Mouse (Mus musculus) myocyte (in vitro differentiated cells): ENCODE results near the gene Pipox. TPM values are rescaled to one million over a fixed set of nuclear protein-coding genes. Genes with fewer than 3 reads are reported as not detected.
A peak's percentile ranks its signal among the peaks of the same experiment; 100 is the strongest.

ENCODE experiments used
- H3K27me3 ChIP-seq: one replicate; pipeline ENCODE4 v1.6.1; 2011; ENCODE audit not compliant: control insufficient read depth, insufficient read depth, insufficient read length
- H3K36me3 ChIP-seq: one replicate; pipeline ENCODE4 v1.6.1; 2011; ENCODE audit not compliant: control insufficient read depth, insufficient read depth
- H3K4me2 ChIP-seq: one replicate; pipeline ENCODE4 v1.6.1; 2011; ENCODE audit warnings: low read depth, control low read depth
- H3K4me3 ChIP-seq: one replicate; pipeline ENCODE4 v1.5.1; 2011; ENCODE audit warnings: mild to moderate bottlenecking, control low read depth, moderate library complexity
- H3K79me2 ChIP-seq: one replicate; pipeline ENCODE4 v1.6.1; 2011; ENCODE audit not compliant: control insufficient read depth, insufficient read depth
- H3ac ChIP-seq: one replicate; pipeline ENCODE4 v1.6.1; 2011; ENCODE audit not compliant: control insufficient read depth, insufficient read length
- CEBPB ChIP-seq: IDR thresholded peaks from 2 replicates; pipeline ENCODE4 v1.6.1; 2011; ENCODE audit warnings: mild to moderate bottlenecking, moderate library complexity; ENCODE audit not compliant: poor library complexity, insufficient read depth, severe bottlenecking
- E2F4 ChIP-seq: IDR thresholded peaks from one replicate; pipeline ENCODE4 v1.6.1; 2011; ENCODE audit warnings: mild to moderate bottlenecking, control low read depth, moderate library complexity; ENCODE audit not compliant: insufficient read depth
- MAX ChIP-seq: IDR thresholded peaks from one replicate; pipeline ENCODE4 v1.6.1; 2011; ENCODE audit warnings: low read depth, mild to moderate bottlenecking, control low read depth
- MYOD1 ChIP-seq, 3 experiments: IDR thresholded peaks; one replicate each; pipeline ENCODE4 v1.6.1; 2011; ENCODE audit warnings: control low read depth in 2 of 3, low read depth in 2 of 3, mild to moderate bottlenecking in 2 of 3, moderate library complexity in 1 of 3; ENCODE audit not compliant: insufficient read length in 2 of 3, control insufficient read depth in 1 of 3
- MYOG ChIP-seq, 3 experiments: IDR thresholded peaks; one replicate each; pipeline ENCODE4 v1.6.1; 2011; ENCODE audit warnings: control low read depth in 2 of 3, low read depth in 2 of 3, mild to moderate bottlenecking in 2 of 3; ENCODE audit not compliant: insufficient read length in 2 of 3, control insufficient read depth in 1 of 3, insufficient read depth in 1 of 3
- POLR2A ChIP-seq: IDR thresholded peaks from one replicate; pipeline ENCODE4 v1.6.1; 2011; ENCODE audit warnings: low read depth, mild to moderate bottlenecking, control low read depth, moderate library complexity; ENCODE audit not compliant: insufficient read length
- POLR2AphosphoS2 ChIP-seq: IDR thresholded peaks from one replicate; pipeline ENCODE4 v1.6.1; 2011; ENCODE audit warnings: low read depth, control low read depth; ENCODE audit not compliant: insufficient read length
- REST ChIP-seq: IDR thresholded peaks from one replicate; pipeline ENCODE4 v1.6.1; 2011; ENCODE audit warnings: mild to moderate bottlenecking, control low read depth, moderate library complexity; ENCODE audit not compliant: insufficient read depth, insufficient read length
- SRF ChIP-seq: IDR thresholded peaks from one replicate; pipeline ENCODE4 v1.6.1; 2011; ENCODE audit warnings: low read depth; ENCODE audit not compliant: control insufficient read depth, insufficient read length
- TCF12 ChIP-seq: IDR thresholded peaks from one replicate; pipeline ENCODE4 v1.6.1; 2011; ENCODE audit warnings: mild to moderate bottlenecking, control low read depth; ENCODE audit not compliant: poor library complexity, insufficient read depth, severe bottlenecking
- TCF3 ChIP-seq: IDR thresholded peaks from one replicate; pipeline ENCODE4 v1.6.1; 2011; ENCODE audit warnings: low read depth, control low read depth; ENCODE audit not compliant: insufficient read length
- USF1 ChIP-seq: IDR thresholded peaks from one replicate; pipeline ENCODE4 v1.6.1; 2011; ENCODE audit warnings: low read depth, mild to moderate bottlenecking, control low read depth, moderate library complexity
- polyA plus RNA-seq: library from polyadenylated mRNA; unstranded; fragments of >200 nt; fragmentation: generic; extraction: Trizol; gene quantifications from one replicate; pipeline ENCODE4 v1.2.1, GENCODE M21; 2012; ENCODE audit warnings: missing spikeins

The Pipox gene
- polyA plus RNA-seq, 1 experiment, result not detected

GRCm38 (mm10) chr11:77867419-77868083 is 26.3 kb downstream of the Pipox start:
- Histone ChIP-seq H3K36me3 (peaks cover 8% of the 10 kb centered on the region), H3ac (no peak overlapping the region), H3K79me2 (no peaks in the 10 kb centered on the region), H3K4me3 (no peak overlapping the region), H3K27me3 (no peaks in the 10 kb centered on the region), H3K4me2 (no peak overlapping the region)
- TF ChIP-seq REST (no peak), MYOG (IDR thresholded peaks at IDR 0.05; ENCODE audit: control insufficient read depth in 1 of 3, insufficient read depth in 1 of 3, insufficient read length in 2 of 3, low read depth in 2 of 3) (no peak), TCF12 (no peak), MYOD1 (IDR thresholded peaks at IDR 0.05; ENCODE audit: control insufficient read depth in 1 of 3, insufficient read length in 2 of 3, low read depth in 2 of 3) (no peak), USF1 (no peak), CEBPB (no peak), POLR2A (no peak), POLR2AphosphoS2 (no peak), TCF3 (no peak), SRF (no peak), E2F4 (no peak), MAX (no peak)

GRCm38 (mm10) chr11:77864771-77865170 is 29.1 kb downstream of the Pipox start:
- Histone ChIP-seq H3ac (no peak overlapping the region), H3K79me2 (no peaks in the 10 kb centered on the region), H3K4me3 (no peak overlapping the region), H3K4me2 (no peak overlapping the region), H3K27me3 (no peaks in the 10 kb centered on the region), H3K36me3 (peaks cover 14% of the 10 kb centered on the region)
- no peak for TF ChIP-seq SRF

- Histone ChIP-seq H3K4me2 (no peak overlapping the region), H3K36me3 (peaks cover 15% of the 10 kb centered on the region), H3K79me2 (no peaks in the 10 kb centered on the region), H3K4me3 (no peak overlapping the region), H3K27me3 (no peaks in the 10 kb centered on the region), H3ac (no peak overlapping the region)
- TF ChIP-seq SRF, result no peak
- no peak for TF ChIP-seq MYOD1 (IDR thresholded peaks at IDR 0.05; ENCODE audit: control insufficient read depth in 1 of 3, insufficient read length in 2 of 3, low read depth in 2 of 3)
- no peak for TF ChIP-seq POLR2AphosphoS2
- TF ChIP-seq TCF12, result no peak
- TF ChIP-seq REST, result no peak
- TF ChIP-seq POLR2A, result no peak
- TF ChIP-seq MYOG (IDR thresholded peaks at IDR 0.05; ENCODE audit: control insufficient read depth in 1 of 3, insufficient read depth in 1 of 3, insufficient read length in 2 of 3, low read depth in 2 of 3), result no peak
- TF ChIP-seq MAX, result no peak
- no peak for TF ChIP-seq TCF3
- TF ChIP-seq USF1, result no peak
- TF ChIP-seq E2F4, result no peak
Observed at GRCm38 (mm10) chr11:77862887-77863286, 31.0 kb downstream of the Pipox start.

GRCm38 (mm10) chr11:77860947-77861346 is 32.9 kb downstream of the Pipox start:
- no peak overlapping the region for H3ac ChIP-seq
- H3K27me3 ChIP-seq, result no peaks in the 10 kb centered on the region
- H3K4me2 ChIP-seq, result no peak overlapping the region
- no peak for TF ChIP-seq USF1
- TF ChIP-seq POLR2AphosphoS2, result peak; percentile 36
- TF ChIP-seq SRF, result no peak
- peaks cover 28% of the 10 kb centered on the region for H3K36me3 ChIP-seq
- no peak overlapping the region for H3K4me3 ChIP-seq
- no peaks in the 10 kb centered on the region for H3K79me2 ChIP-seq

GRCm38 (mm10) chr11:77858589-77858988 is 35.3 kb downstream of the Pipox start:
- Histone ChIP-seq H3K27me3 (no peaks in the 10 kb centered on the region), H3K4me3 (no peak overlapping the region), H3ac (no peak overlapping the region), H3K36me3 (peaks cover 29% of the 10 kb centered on the region), H3K4me2 (no peak overlapping the region), H3K79me2 (no peaks in the 10 kb centered on the region)
- TF ChIP-seq MYOG (IDR thresholded peaks at IDR 0.05; ENCODE audit: control insufficient read depth in 1 of 3, insufficient read depth in 1 of 3, insufficient read length in 2 of 3, low read depth in 2 of 3) (no peak), REST (no peak), TCF12 (no peak), MYOD1 (IDR thresholded peaks at IDR 0.05; ENCODE audit: control insufficient read depth in 1 of 3, insufficient read length in 2 of 3, low read depth in 2 of 3) (no peak), POLR2AphosphoS2 (no peak), USF1 (no peak), MAX (no peak), SRF (no peak), E2F4 (no peak), CEBPB (no peak), POLR2A (no peak), TCF3 (no peak)
